ENCODE assay signal across 19 mouse cellular contexts in genomic region chr7:127271093-127271492, GRCm38 (mm10). TPM values are rescaled to one million over a fixed set of nuclear protein-coding genes. Genes with fewer than 3 reads are reported as not detected.
DNase-seq lines count a peak whose midpoint lies in the region; ATAC-seq and TF ChIP-seq lines count a peak whose summit lies in the region.
"Had no signal": no experiment of that assay in that cellular context is flagged by ENCODE, and none has a peak within 500 bp of the region (broad histone marks: within the 10 kb centered on the region; RNA-seq: fewer than 3 reads in every experiment).

No protein-coding gene starts in this region.

- no peak overlapping the region for H3K9ac ChIP-seq in kidney, embryonic 15.5 days
- no peak overlapping the region for H3K9ac ChIP-seq in liver, embryonic 11.5 days (ENCODE audit: low read depth, low read length)
- H3K9ac ChIP-seq: embryonic facial prominence, embryonic 13.5 days; heart, embryonic 13.5 days; limb, embryonic 15.5 days; midbrain, embryonic 12.5 days had no signal

- TF ChIP-seq CTCF in E14TG2a.4 (conservative IDR thresholded peaks at IDR 0.05; ENCODE audit: low read length), result no peak
- no peak for TF ChIP-seq CTCF in small intestine, adult 2 months (IDR thresholded peaks at IDR 0.05; ENCODE audit: extremely low read depth, insufficient read length, insufficient replicate concordance, low read depth, low read length)

- peaks cover 42% of the 10 kb centered on the region for H3K36me3 ChIP-seq in kidney, embryonic 15.5 days
- peaks cover 30% of the 10 kb centered on the region for H3K36me3 ChIP-seq in E14TG2a.4 (ENCODE audit: insufficient read depth, low read length)
- H3K36me3 ChIP-seq in liver, embryonic 11.5 days (ENCODE audit: control insufficient read depth, insufficient read depth, low read length), result peaks cover 21% of the 10 kb centered on the region
- H3K36me3 ChIP-seq in small intestine, adult 2 months (ENCODE audit: control insufficient read depth, insufficient read depth, low read length), result peaks cover 13% of the 10 kb centered on the region; the same call in 1 of the 2 replicates

- WGBS in kidney, embryonic 15.5 days, result 93% methylated on average over 4 of the region's 4 CpGs
- WGBS in liver, embryonic 11.5 days, result 91% methylated on average over 4 of the region's 4 CpGs
- 42% methylated on average over 4 of the region's 4 CpGs for WGBS in small intestine, adult 2 months

- H3K27me3 ChIP-seq in kidney, embryonic 15.5 days, result no peaks in the 10 kb centered on the region
- H3K27me3 ChIP-seq in E14TG2a.4 (ENCODE audit: insufficient read depth, low read length), result no peaks in the 10 kb centered on the region
- H3K27me3 ChIP-seq in liver, embryonic 11.5 days (replicated peaks; ENCODE audit: control insufficient read depth, insufficient read depth, low read length), result no peaks in the 10 kb centered on the region
- H3K27me3 ChIP-seq in small intestine, adult 2 months (ENCODE audit: control insufficient read depth, insufficient read depth, low read length), result no peaks in the 10 kb centered on the region
- H3K27me3 ChIP-seq: embryonic facial prominence, embryonic 13.5 days; heart, embryonic 13.5 days; limb, embryonic 15.5 days; midbrain, embryonic 12.5 days had no signal

- H3K4me2 ChIP-seq in kidney, embryonic 15.5 days, result peak overlapping the region; percentile 24
- peak overlapping the region; percentile 85 for H3K4me2 ChIP-seq in liver, embryonic 11.5 days
- H3K4me2 ChIP-seq: embryonic facial prominence, embryonic 13.5 days; heart, embryonic 13.5 days; limb, embryonic 15.5 days; midbrain, embryonic 12.5 days had no signal

- peaks cover 20% of the 10 kb centered on the region for H3K4me1 ChIP-seq in kidney, embryonic 15.5 days
- H3K4me1 ChIP-seq in E14TG2a.4 (replicated peaks; ENCODE audit: low read depth, low read length), result peaks cover 48% of the 10 kb centered on the region
- peaks cover 31% of the 10 kb centered on the region for H3K4me1 ChIP-seq in liver, embryonic 11.5 days (replicated peaks; ENCODE audit: control insufficient read depth, insufficient read depth, low read length)
- peaks cover 5% of the 10 kb centered on the region for H3K4me1 ChIP-seq in small intestine, adult 2 months (ENCODE audit: control insufficient read depth, insufficient read depth, insufficient read length, low read length)

- no peak overlapping the region for H3K27ac ChIP-seq in kidney, embryonic 15.5 days
- peak overlapping the region; percentile 28; the same call in 1 of the 2 replicates for H3K27ac ChIP-seq in liver, embryonic 11.5 days (ENCODE audit: low read depth, low read length)
- peak overlapping the region; percentile 95 for H3K27ac ChIP-seq in small intestine, adult 2 months (ENCODE audit: insufficient read depth, low read depth, low read length)
- H3K27ac ChIP-seq: embryonic facial prominence, embryonic 13.5 days; heart, embryonic 13.5 days; limb, embryonic 15.5 days; midbrain, embryonic 12.5 days had no signal

- DNase-seq in kidney, postnatal 36 days, result no peak
- DNase-seq in liver, embryonic 11.5 days (ENCODE audit: low spot score), result no peak
- no peak for DNase-seq in frontal cortex, postnatal 10 days (ENCODE audit: low spot score in 2 of 2)
- DNase-seq in urinary bladder, postnatal 4 days (ENCODE audit: low spot score in 2 of 2), result no peak
- no peak for DNase-seq in layer of hippocampus, postnatal 10 days (ENCODE audit: low spot score in 2 of 2)
- DNase-seq: adrenal gland, postnatal 10 days; cerebellum, adult 9-10 months; heart, postnatal 36 days; lung, postnatal 14 days; right cerebral cortex, postnatal 4 days had no signal

- ATAC-seq in kidney, embryonic 15.5 days (replicated peaks; ENCODE audit: low FRiP score), result no peak
- no peak for ATAC-seq in liver, embryonic 11.5 days (replicated peaks; ENCODE audit: low FRiP score)
- ATAC-seq: forebrain, embryonic 16.5 days; hindbrain, embryonic 16.5 days had no signal

- H3K4me3 ChIP-seq in kidney, embryonic 15.5 days (replicated peaks), result no peak overlapping the region
- H3K4me3 ChIP-seq in E14TG2a.4 (replicated peaks; ENCODE audit: low read length), result peak overlapping the region; percentile 98
- no peak overlapping the region for H3K4me3 ChIP-seq in liver, embryonic 11.5 days (ENCODE audit: low read depth, low read length)
- peak overlapping the region; percentile 47 for H3K4me3 ChIP-seq in small intestine, adult 2 months (ENCODE audit: low read depth, low read length)
- H3K4me3 ChIP-seq: embryonic facial prominence, embryonic 13.5 days; heart, embryonic 13.5 days; limb, embryonic 15.5 days; midbrain, embryonic 12.5 days had no signal

- H3K9me3 ChIP-seq in kidney, embryonic 15.5 days (replicated peaks), result no peaks in the 10 kb centered on the region
- peaks cover 3% of the 10 kb centered on the region; the same call in 1 of the 2 replicates for H3K9me3 ChIP-seq in E14TG2a.4 (ENCODE audit: low read length)
- H3K9me3 ChIP-seq in liver, embryonic 11.5 days (ENCODE audit: control insufficient read depth, low read length), result no peaks in the 10 kb centered on the region
- H3K9me3 ChIP-seq: heart, embryonic 13.5 days; limb, embryonic 15.5 days had no signal

- TF ChIP-seq POLR2A in small intestine, adult 2 months (IDR thresholded peaks at IDR 0.05; ENCODE audit: low read depth, low read length), result no peak

RNA-seq across cellular contexts. Expression of gene Sephs2, which starts 2.8 kb away (rescaled TPM):
- 112 and 113 TPM in 2 replicates for polyA plus RNA-seq in kidney, embryonic 15.5 days (2015; fragmentation: Nextera tagmentation; extraction: Ambion mirVana)
- 178 and 203 TPM in 2 replicates for polyA plus RNA-seq in liver, embryonic 11.5 days (2014; fragmentation: Nextera tagmentation; extraction: Ambion mirVana)
- polyA plus RNA-seq in small intestine, adult 2 months (2012; rRNA removed), result 44.5 and 81.9 TPM in 2 replicates
- total RNA-seq in layer of hippocampus, postnatal 10 days (2021), result 10 to 100 TPM; 45.7 to 49.4 TPM

RNA-seq across cellular contexts. Expression of gene Dctpp1, which starts 10.6 kb away (rescaled TPM):
- polyA plus RNA-seq in kidney, embryonic 15.5 days (2015; fragmentation: Nextera tagmentation; extraction: Ambion mirVana), result 224 and 226 TPM in 2 replicates
- polyA plus RNA-seq in liver, embryonic 11.5 days (2014; fragmentation: Nextera tagmentation; extraction: Ambion mirVana), result 266 and 275 TPM in 2 replicates
- 56.3 and 62.1 TPM in 2 replicates for polyA plus RNA-seq in small intestine, adult 2 months (2012; rRNA removed)
- 10 to 100 TPM; 36.0 to 37.1 TPM for total RNA-seq in layer of hippocampus, postnatal 10 days (2021)

RNA-seq across cellular contexts. Expression of gene Itgal, which starts 25.0 kb away (rescaled TPM):
- polyA plus RNA-seq in kidney, embryonic 15.5 days (2015; fragmentation: Nextera tagmentation; extraction: Ambion mirVana), result 0.82 and 1.2 TPM in 2 replicates
- 6.2 and 6.5 TPM in 2 replicates for polyA plus RNA-seq in liver, embryonic 11.5 days (2014; fragmentation: Nextera tagmentation; extraction: Ambion mirVana)
- 5.7 and 12.5 TPM in 2 replicates for polyA plus RNA-seq in small intestine, adult 2 months (2012; rRNA removed)
- total RNA-seq in layer of hippocampus, postnatal 10 days (2021), result under 1 TPM; 0.51 to 0.89 TPM

RNA-seq across cellular contexts. Expression of gene Zfp771, which starts 27.0 kb away (rescaled TPM):
- polyA plus RNA-seq in kidney, embryonic 15.5 days (2015; fragmentation: Nextera tagmentation; extraction: Ambion mirVana), result 59.3 and 62.3 TPM in 2 replicates
- polyA plus RNA-seq in liver, embryonic 11.5 days (2014; fragmentation: Nextera tagmentation; extraction: Ambion mirVana), result 45.9 and 47.3 TPM in 2 replicates
- 100.0 and 118 TPM in 2 replicates for polyA plus RNA-seq in small intestine, adult 2 months (2012; rRNA removed)
- 10 to 100 TPM; 56.7 to 67.0 TPM for total RNA-seq in layer of hippocampus, postnatal 10 days (2021)

RNA-seq across cellular contexts. Expression of gene Sept1, which starts 38.2 kb away (rescaled TPM):
- polyA plus RNA-seq in kidney, embryonic 15.5 days (2015; fragmentation: Nextera tagmentation; extraction: Ambion mirVana), result 21.3 and 21.7 TPM in 2 replicates
- polyA plus RNA-seq in liver, embryonic 11.5 days (2014; fragmentation: Nextera tagmentation; extraction: Ambion mirVana), result 14.9 and 17.5 TPM in 2 replicates
- 14.3 and 34.1 TPM in 2 replicates for polyA plus RNA-seq in small intestine, adult 2 months (2012; rRNA removed)
- 1 to 10 TPM; 5.5 to 5.9 TPM for total RNA-seq in layer of hippocampus, postnatal 10 days (2021)

Comparison
In these comparisons a context has a peak if more than half of its experiments do, and no peak if none do; other contexts are left out.
1. H3K4me3 ChIP-seq: peak in E14TG2a.4 (single experiment) and small intestine, adult 2 months (single experiment); none in kidney, embryonic 15.5 days (single experiment) and liver, embryonic 11.5 days (single experiment).